Mouse (Mus musculus) spleen, adult 2 months (tissue): ENCODE data around the gene Phf1.

ENCODE experiments used
- CTCF ChIP-seq: fragments of 200-500 bp; IDR thresholded peaks from 2 replicates; pipeline ENCODE4 v1.5.1; 2011; ENCODE audit warnings: mild to moderate bottlenecking, inconsistent platforms; ENCODE audit not compliant: insufficient read depth, insufficient read length, insufficient replicate concordance; ENCODE audit errors: extremely low read depth
- POLR2A ChIP-seq: fragments of 200-500 bp; IDR thresholded peaks from 2 replicates; pipeline ENCODE4 v1.6.1; 2011; ENCODE audit warnings: low read depth, low read length, inconsistent platforms

GRCm38 (mm10) chr17:26981050-26981449 is 48.2 kb downstream of the Phf1 start:
- no peak for TF ChIP-seq POLR2A
- TF ChIP-seq CTCF = no peak
